Mouse (Mus musculus) spleen, adult 12 weeks (tissue): ENCODE results near the gene Psg17.
"Not testable (repeated sequence)": the region's sequence is repeated elsewhere in the genome, so short reads cannot be mapped to it uniquely, and the experiment has no call there.

ENCODE experiments used
- DNase-seq: peaks from one replicate; pipeline ENCODE4 v3.0.0; 2022; ENCODE audit warnings: low spot score

The Psg17 gene

GRCm38 (mm10) chr7:18821507-18821906, at the start of gene Psg17:
Gene Psg17, minus strand, starts transcription at chr7:18821607.
- DNase-seq = no peak

GRCm38 (mm10) chr7:18871031-18871430, 49.6 kb upstream of the Psg17 start, which contains the start of gene Pglyrp1:
Gene Pglyrp1, plus strand, starts transcription at chr7:18871331.
- DNase-seq = not testable (repeated sequence)

GRCm38 (mm10) chr7:18868491-18868890, 47.1 kb upstream of the Psg17 start:
- no peak for DNase-seq

- DNase-seq = no peak
Measured at GRCm38 (mm10) chr7:18862801-18863200, 41.4 kb upstream of the Psg17 start.

- DNase-seq = no peak
Measured at GRCm38 (mm10) chr7:18858310-18858916, 37.0 kb upstream of the Psg17 start.

- DNase-seq = no peak
Measured at GRCm38 (mm10) chr7:18848395-18848794, 27.0 kb upstream of the Psg17 start.

- DNase-seq = no peak
Measured at GRCm38 (mm10) chr7:18844811-18845210, 23.4 kb upstream of the Psg17 start.

- DNase-seq = no peak
Measured at GRCm38 (mm10) chr7:18841174-18841567, 19.8 kb upstream of the Psg17 start.

GRCm38 (mm10) chr7:18840386-18841173, 19.2 kb upstream of the Psg17 start:
- DNase-seq = no peak

GRCm38 (mm10) chr7:18839865-18840264, 18.5 kb upstream of the Psg17 start, which contains the start of gene Mill2:
Gene Mill2, plus strand, starts transcription at chr7:18839966.
- DNase-seq = no peak

GRCm38 (mm10) chr7:18832298-18832697, 10.9 kb upstream of the Psg17 start:
- no peak for DNase-seq

GRCm38 (mm10) chr7:18829545-18829944, 8.1 kb upstream of the Psg17 start:
- DNase-seq = no peak

GRCm38 (mm10) chr7:18828592-18828991, 7.2 kb upstream of the Psg17 start:
- no peak for DNase-seq

GRCm38 (mm10) chr7:18827792-18828546, 6.6 kb upstream of the Psg17 start:
- DNase-seq = no peak

GRCm38 (mm10) chr7:18818301-18818700, 3.1 kb downstream of the Psg17 start:
- DNase-seq = no peak

GRCm38 (mm10) chr7:18803526-18803925, 17.9 kb downstream of the Psg17 start:
- no peak for DNase-seq

- DNase-seq = no peak
Measured at GRCm38 (mm10) chr7:18799129-18799528, 22.3 kb downstream of the Psg17 start.

- DNase-seq = no peak
Measured at GRCm38 (mm10) chr7:18798420-18798819, 23.0 kb downstream of the Psg17 start, which contains the start of gene Psg19. Gene Psg19, minus strand, starts transcription at chr7:18798520.

GRCm38 (mm10) chr7:18790671-18791070, 30.7 kb downstream of the Psg17 start:
- DNase-seq = not testable (repeated sequence)

GRCm38 (mm10) chr7:18781301-18781700, 40.1 kb downstream of the Psg17 start:
- DNase-seq = not testable (repeated sequence)

GRCm38 (mm10) chr7:18779337-18779781, 42.0 kb downstream of the Psg17 start:
- DNase-seq = no peak
